Mouse (Mus musculus) CH12F3 (cell line): Measurements from ENCODE around the gene Cd300ld5.
"Not testable (repeated sequence)": the region's sequence is repeated elsewhere in the genome, so short reads cannot be mapped to it uniquely, and the experiment has no call there.

ENCODE experiments used
- in situ Hi-C: fragments of 300-500 bp; cut with MboI; formaldehyde crosslinking; loops from 2 replicates; pipeline ENCODE4 v1.14.3; 2020; ENCODE audit warnings: low sequenced_read_pairs

Gene Cd300ld5

GRCm38 (mm10) chr11:115049282-115049895 lies 11.8 kb upstream of the Cd300ld5 start:
- in situ Hi-C loops: no loop called here

- in situ Hi-C loops: no loop called here
Measured at GRCm38 (mm10) chr11:115048259-115048658, 10.7 kb upstream of the Cd300ld5 start, which contains the start of gene Cd300ld3. Gene Cd300ld3 (minus strand): TSS chr11:115048409.

GRCm38 (mm10) chr11:115026912-115027311 lies 10.7 kb downstream of the Cd300ld5 start, which contains the start of gene Cd300ld4:
Gene Cd300ld4 (minus strand): TSS chr11:115027012.
- in situ Hi-C loops: not testable (repeated sequence)

- in situ Hi-C loops: not testable (repeated sequence)
Measured at GRCm38 (mm10) chr11:115016093-115016492, 21.5 kb downstream of the Cd300ld5 start, which contains the start of gene Cd300ld2. Gene Cd300ld2 (minus strand): TSS chr11:115016193.

GRCm38 (mm10) chr11:115004070-115004469 lies 33.5 kb downstream of the Cd300ld5 start:
- in situ Hi-C loops: no loop called here

GRCm38 (mm10) chr11:115001474-115002040 lies 36.0 kb downstream of the Cd300ld5 start, which contains the start of gene Cd300c2:
Gene Cd300c2 (minus strand): TSS chr11:115001880.
- in situ Hi-C loops: no loop called here

- in situ Hi-C loops: no loop called here
Measured at GRCm38 (mm10) chr11:114989793-114990192, 47.8 kb downstream of the Cd300ld5 start, which contains the start of gene Cd300ld. Gene Cd300ld (minus strand): TSS chr11:114989922.

GRCm38 (mm10) chr11:114981866-114982265 lies 55.7 kb downstream of the Cd300ld5 start:
- in situ Hi-C loops: no loop called here
